Mouse (Mus musculus) retina, postnatal 7 days (tissue): ENCODE measurements around the gene Tmem135.
"Not testable (repeated sequence)": the region's sequence is repeated elsewhere in the genome, so short reads cannot be mapped to it uniquely, and the experiment has no call there.

Experiments used
- DNase-seq: peaks from one replicate; pipeline ENCODE4 v3.0.0-alpha.2; 2012; ENCODE audit warnings: low read depth, low spot score

The Tmem135 gene

GRCm38 (mm10) chr7:89326202-89326601, 77.8 kb downstream of the Tmem135 start:
- DNase-seq: no peak

- not testable (repeated sequence) for DNase-seq
Observed at GRCm38 (mm10) chr7:89322741-89323140, 81.3 kb downstream of the Tmem135 start.

GRCm38 (mm10) chr7:89319351-89319750, 84.7 kb downstream of the Tmem135 start:
- no peak for DNase-seq

- not testable (repeated sequence) for DNase-seq
Observed at GRCm38 (mm10) chr7:89317088-89317487, 86.9 kb downstream of the Tmem135 start.

GRCm38 (mm10) chr7:89316112-89316511, 87.9 kb downstream of the Tmem135 start:
- no peak for DNase-seq

GRCm38 (mm10) chr7:89311555-89311954, 92.5 kb downstream of the Tmem135 start:
- no peak for DNase-seq

GRCm38 (mm10) chr7:89308926-89309325, 95.1 kb downstream of the Tmem135 start:
- DNase-seq: no peak

- no peak for DNase-seq
Observed at GRCm38 (mm10) chr7:89308238-89308637, 95.8 kb downstream of the Tmem135 start.

GRCm38 (mm10) chr7:89306831-89307230, 97.2 kb downstream of the Tmem135 start:
- DNase-seq: no peak

- no peak for DNase-seq
Observed at GRCm38 (mm10) chr7:89304958-89305357, 99.1 kb downstream of the Tmem135 start.

- DNase-seq: no peak
Observed at GRCm38 (mm10) chr7:89303765-89304164, 100.3 kb downstream of the Tmem135 start.

GRCm38 (mm10) chr7:89298911-89299458, 105.0 kb downstream of the Tmem135 start:
- no peak for DNase-seq

GRCm38 (mm10) chr7:89296941-89297340, 107.1 kb downstream of the Tmem135 start:
- DNase-seq: no peak

GRCm38 (mm10) chr7:89282664-89283063, 121.4 kb downstream of the Tmem135 start:
- no peak for DNase-seq

- not testable (repeated sequence) for DNase-seq
Observed at GRCm38 (mm10) chr7:89270438-89270837, 133.6 kb downstream of the Tmem135 start.

- DNase-seq: no peak
Observed at GRCm38 (mm10) chr7:89269826-89270225, 134.2 kb downstream of the Tmem135 start.

- no peak for DNase-seq
Observed at GRCm38 (mm10) chr7:89267542-89267941, 136.5 kb downstream of the Tmem135 start.

- no peak for DNase-seq
Observed at GRCm38 (mm10) chr7:89266017-89266760, 137.8 kb downstream of the Tmem135 start.

GRCm38 (mm10) chr7:89260966-89261365, 143.1 kb downstream of the Tmem135 start:
- DNase-seq: no peak

- no peak for DNase-seq
Observed at GRCm38 (mm10) chr7:89258832-89259231, 145.2 kb downstream of the Tmem135 start.

- no peak for DNase-seq
Observed at GRCm38 (mm10) chr7:89257871-89258502, 146.0 kb downstream of the Tmem135 start.

GRCm38 (mm10) chr7:89253772-89254171, 150.2 kb downstream of the Tmem135 start:
- DNase-seq: no peak

GRCm38 (mm10) chr7:89253317-89253716, 150.7 kb downstream of the Tmem135 start:
- DNase-seq: no peak
